Mouse (Mus musculus) CD4-positive, CD25-positive, alpha-beta regulatory T cell, adult 4 months (primary cell): ENCODE measurements around the gene Mapk8ip1. TPM values are rescaled to one million over a fixed set of nuclear protein-coding genes. Genes with fewer than 3 reads are reported as not detected.

Experiments
- ATAC-seq: one replicate; pipeline ENCODE4 v1.8.0; 2017
- polyA plus RNA-seq, 2 experiments: library from polyadenylated mRNA; unstranded; fragments of 100-300 nt; shearing (Covaris generic); gene quantifications; one replicate each; pipeline ENCODE4 v1.2.1; 2017

Mapk8ip1 gene
- polyA plus RNA-seq, 2 experiments from 2014 or later, result 0.35 to 0.68 TPM

- no peak for ATAC-seq
These were observed 10.7 kb downstream of the Mapk8ip1 start for GRCm38 (mm10) chr2:92390206-92390930.

- no peak for ATAC-seq
These were observed 11.4 kb downstream of the Mapk8ip1 start for GRCm38 (mm10) chr2:92389645-92390044.

DNA sequence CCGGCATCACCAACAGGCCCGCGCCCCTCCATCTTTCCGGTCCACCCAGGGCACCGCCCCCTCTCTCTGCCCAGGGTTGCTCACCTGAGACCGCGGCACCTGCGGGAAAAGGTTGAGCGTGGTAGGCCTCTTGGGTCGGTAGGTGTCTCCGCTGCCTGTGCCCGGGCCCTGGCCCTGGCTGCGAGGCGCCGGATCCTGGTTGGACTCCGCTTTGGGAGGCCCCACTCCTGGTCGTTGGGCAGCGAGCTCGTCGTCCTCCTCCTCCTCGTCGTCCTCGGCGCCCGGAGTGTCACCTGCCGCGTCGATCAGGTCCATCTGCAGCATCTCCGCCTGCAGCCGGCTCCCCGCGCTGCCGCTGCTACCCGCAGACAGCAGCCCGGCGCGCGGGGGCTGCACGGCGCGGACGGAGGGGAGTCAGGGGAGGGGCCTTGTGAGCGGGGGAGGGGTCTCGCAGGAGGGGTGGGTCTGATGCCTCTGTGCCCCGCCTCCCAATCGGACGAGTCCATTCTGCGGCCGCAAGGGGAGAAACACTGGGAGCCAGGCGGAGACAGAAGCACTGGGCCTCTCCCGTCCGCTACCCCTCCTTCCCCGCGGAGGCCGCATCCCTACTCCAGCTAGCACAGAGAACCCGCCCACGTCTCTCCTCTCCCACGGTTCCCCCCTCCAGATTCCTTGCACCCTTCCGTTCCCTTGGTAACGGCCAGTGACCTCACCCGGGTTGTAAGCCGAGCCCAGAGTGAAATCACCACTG is 12.0 kb downstream of the Mapk8ip1 start:
- peak; percentile 55 for ATAC-seq

- no peak for ATAC-seq
These were observed 13.0 kb downstream of the Mapk8ip1 start for GRCm38 (mm10) chr2:92388081-92388517.

DNA sequence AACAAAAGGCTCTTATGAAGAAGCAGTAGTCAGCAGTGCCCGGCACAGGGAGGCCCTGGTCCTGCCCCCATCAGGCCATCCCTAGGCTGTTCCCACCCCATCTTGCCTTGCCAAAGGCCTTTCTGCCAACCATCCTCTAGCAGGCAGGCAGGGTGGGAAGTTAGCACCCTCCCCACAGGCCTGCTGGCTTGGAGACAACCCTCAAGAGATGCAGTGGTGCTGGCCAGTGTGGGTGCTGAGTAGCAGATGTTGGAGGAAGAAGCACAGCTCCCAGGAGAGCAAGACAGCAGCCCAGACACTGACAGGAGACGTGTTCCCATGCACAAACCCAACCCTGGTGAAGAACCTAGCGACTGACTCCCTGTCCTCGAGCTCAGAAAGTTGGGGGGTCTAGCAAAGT is 13.4 kb downstream of the Mapk8ip1 start:
- no peak for ATAC-seq

DNA sequence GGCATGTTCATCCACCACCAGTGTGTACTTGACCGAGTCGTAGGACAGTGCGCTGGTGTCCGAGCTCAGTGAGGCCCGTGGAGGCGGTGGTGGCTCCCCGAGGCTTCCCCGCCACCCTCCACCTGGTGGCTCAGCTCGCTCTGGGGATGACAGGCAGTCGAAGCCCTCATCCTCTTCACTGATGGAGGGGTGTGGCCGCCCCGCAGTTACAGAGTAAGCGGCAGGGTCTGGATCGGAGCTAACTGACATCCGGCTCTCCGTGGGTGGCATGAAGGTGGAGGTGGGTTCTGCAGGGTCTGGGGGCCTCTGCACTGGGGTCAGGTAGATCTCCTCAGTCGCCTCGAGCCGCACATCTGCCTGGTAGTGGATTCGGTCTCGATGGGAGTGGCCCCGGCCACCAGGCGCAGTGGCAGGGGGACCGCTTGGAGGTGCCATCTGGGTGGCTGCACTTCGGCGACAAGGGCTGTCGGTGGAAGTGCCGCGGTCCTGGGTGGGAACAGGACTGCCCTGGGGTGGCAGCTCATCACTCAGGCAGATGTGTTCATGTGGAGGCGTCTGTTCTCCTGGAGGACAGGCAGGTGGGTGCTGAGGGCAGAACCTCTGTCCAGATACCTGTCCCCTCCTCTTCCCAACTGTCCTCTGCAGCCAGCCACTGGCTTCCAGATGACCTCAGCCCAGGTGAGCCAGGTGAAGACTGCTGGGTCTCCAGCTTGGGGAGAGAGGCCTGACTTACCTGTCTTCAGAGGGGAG is 14.1 kb downstream of the Mapk8ip1 start:
- no peak for ATAC-seq

GRCm38 (mm10) chr2:92385113-92386051 is 15.7 kb downstream of the Mapk8ip1 start:
- no peak for ATAC-seq

- ATAC-seq, result no peak
These were observed 17.0 kb downstream of the Mapk8ip1 start for GRCm38 (mm10) chr2:92384101-92384500.

DNA sequence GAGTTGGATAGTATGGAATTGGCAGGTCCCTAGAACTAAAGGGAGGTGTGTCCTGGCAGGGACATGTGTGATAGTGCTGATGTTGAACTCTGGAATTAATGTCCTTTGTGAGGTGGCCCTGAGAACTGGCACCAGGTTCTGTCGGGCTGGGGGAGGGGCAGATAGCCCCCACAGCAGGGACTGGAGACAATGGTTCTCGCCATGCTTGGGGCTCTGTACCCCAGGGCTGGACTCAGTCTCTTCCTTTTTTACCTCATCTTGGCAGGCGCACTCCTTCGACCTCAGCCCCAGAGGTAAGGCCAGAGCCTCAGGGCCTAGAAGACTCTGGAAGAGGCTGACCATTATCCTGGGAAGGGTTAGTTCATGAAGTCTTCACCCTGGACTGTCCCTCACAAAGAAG is 18.3 kb downstream of the Mapk8ip1 start:
- no peak for ATAC-seq

- no peak for ATAC-seq
These were observed 19.0 kb downstream of the Mapk8ip1 start, which contains the start of gene 1700029I15Rik for GRCm38 (mm10) chr2:92381901-92382588. Gene 1700029I15Rik (plus strand): TSS chr2:92382538.

GRCm38 (mm10) chr2:92381161-92381560 is 19.9 kb downstream of the Mapk8ip1 start:
- ATAC-seq, result no peak

DNA sequence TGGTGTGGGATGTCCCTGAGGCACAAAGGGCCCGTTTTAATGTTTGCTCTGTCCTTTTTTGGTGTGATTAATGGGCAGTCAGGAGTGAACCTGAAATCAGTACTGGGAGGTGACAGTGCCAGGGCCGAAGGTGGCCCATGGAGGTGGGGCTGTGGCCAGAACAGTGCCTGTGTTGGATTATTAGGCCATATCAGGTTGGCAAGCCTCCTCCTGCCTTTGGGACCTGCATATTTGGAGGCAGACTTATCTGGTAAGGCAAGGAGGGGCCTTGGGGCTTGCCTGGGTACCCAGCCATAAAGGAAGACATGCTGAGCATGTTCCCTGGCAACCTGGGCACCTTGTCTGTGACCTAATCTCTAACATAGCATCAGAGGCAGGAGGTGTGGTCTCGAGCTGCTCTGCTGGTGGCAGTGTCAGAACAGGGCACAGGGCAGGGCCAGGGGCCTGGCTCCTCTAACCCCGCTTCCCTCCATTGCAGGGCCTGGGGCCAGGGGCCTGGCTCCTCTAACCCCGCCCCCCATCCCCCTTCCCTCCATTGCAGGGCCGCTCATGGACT is 20.5 kb downstream of the Mapk8ip1 start:
- no peak for ATAC-seq

DNA sequence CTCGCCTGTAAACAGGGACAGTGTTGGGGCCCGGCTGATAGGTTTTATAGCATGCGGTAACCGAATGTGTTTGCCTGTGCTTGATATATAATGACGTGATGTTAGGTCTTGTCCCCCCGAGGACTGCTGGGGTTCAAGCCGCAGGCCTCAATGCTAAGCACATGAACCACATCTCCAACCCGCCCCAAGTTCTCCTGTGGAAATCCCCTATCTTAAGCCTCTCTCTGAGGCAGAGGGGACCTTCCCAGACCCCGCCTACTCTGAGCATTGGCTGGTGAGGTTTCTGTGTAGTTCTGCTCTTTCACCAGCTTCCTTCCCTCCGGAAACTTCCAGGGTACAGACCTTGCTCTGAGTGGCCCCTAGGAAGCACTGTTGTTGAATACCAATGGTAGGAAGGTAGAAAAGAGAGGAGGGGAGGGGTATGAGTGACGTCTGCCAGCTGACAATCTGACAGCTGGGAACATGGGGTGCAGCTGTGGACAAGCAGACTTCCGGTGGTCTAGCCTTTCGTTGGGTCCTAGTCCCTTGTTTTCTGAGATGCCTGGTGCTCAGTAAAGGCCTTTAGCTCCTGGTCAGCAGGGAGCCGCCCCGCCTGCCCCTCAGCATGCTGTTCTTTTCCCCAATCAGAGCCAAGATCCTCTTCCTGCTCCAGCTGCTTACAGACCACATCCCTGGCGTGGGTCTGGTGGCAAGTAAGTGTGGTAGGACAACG is 21.1 kb downstream of the Mapk8ip1 start:
- peak; percentile 49 for ATAC-seq

DNA sequence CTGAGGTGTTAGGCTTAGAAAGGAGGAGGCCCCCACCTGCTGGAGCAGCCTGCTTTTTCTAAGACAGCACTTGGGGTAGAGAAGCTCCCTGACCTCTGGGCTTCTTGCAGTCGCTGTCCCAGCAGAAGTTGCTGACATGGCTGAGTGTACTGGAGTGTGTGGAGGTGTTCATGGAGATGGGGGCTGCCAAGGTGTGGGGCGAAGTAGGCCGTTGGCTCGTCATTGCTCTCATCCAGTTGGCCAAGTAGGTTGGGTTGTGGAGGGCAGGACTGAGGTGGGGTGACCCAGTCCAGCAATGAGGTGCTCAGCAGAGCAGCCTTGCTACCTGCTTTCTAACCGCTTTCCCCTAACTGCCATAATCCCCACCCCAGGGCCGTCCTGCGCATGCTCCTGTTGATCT is 23.7 kb downstream of the Mapk8ip1 start:
- no peak for ATAC-seq

- ATAC-seq, result no peak
These were observed 24.8 kb downstream of the Mapk8ip1 start for GRCm38 (mm10) chr2:92376300-92376699.

DNA sequence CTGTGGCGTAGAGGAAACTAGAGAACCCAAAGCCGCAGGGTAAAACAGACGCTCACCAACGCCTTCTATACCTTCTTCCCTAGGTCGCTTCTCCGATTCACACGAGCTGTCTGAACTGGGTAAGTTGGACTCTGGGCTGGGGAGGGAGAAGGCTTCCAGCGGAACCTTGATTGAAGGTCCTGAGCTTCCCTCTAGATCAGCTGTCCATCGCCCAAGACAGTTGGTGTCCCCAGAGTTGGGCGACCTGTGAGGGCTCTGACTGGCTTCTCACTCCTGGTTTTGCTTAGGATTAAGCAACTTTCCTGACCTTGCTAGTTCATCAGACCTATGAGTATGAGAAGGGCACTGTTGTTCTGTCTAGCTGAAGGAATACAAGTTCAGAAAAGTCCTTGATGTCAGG is 25.3 kb downstream of the Mapk8ip1 start:
- ATAC-seq, result no peak

- peak; percentile 87 for ATAC-seq
These were observed 25.9 kb downstream of the Mapk8ip1 start for GRCm38 (mm10) chr2:92375099-92375623.

- peak; percentile 29 for ATAC-seq
These were observed 26.5 kb downstream of the Mapk8ip1 start, which contains the start of the genes Pex16 and Large2 for GRCm38 (mm10) chr2:92374514-92374913. Gene Pex16 (plus strand): TSS chr2:92374676. Gene Large2 (minus strand): TSS chr2:92374869.

- ATAC-seq, result no peak
These were observed 27.6 kb downstream of the Mapk8ip1 start for GRCm38 (mm10) chr2:92373437-92373813.
